Comparison of ENCODE assay signal across 19 mouse cellular contexts in the genomic region with DNA sequence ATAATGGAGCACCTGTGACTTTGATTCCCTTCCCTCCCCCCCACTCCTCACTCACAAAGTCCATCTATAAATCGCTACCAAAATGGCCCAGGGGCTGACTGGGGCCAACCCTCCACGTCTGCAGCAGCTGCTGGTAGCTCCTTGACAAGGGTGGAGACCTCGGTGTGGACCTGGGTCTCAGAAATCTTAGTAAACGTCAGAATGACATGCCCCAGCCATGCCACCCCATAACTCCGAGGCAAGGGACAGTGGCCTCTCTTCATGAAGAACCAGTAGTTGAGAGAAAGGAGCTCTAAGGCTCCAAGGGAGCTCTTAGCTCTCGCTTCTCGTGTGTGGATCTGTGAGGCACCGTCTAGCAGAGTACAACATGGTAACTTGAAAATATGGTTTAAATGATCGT.
A peak's percentile ranks its signal among the peaks of the same experiment; 100 is the strongest.
DNase-seq lines count a peak whose midpoint lies in the region; ATAC-seq lines count a peak whose summit lies in the region.
"Had no signal": no experiment of that assay in that cellular context is flagged by ENCODE, and none has a peak within 500 bp of the region (broad histone marks: within the 10 kb centered on the region; RNA-seq: fewer than 3 reads in every experiment).

No protein-coding gene starts in this region.

- no peak overlapping the region for H3K27ac ChIP-seq in forebrain, embryonic 11.5 days (ENCODE audit: low read depth, low read length)
- no peak overlapping the region for H3K27ac ChIP-seq in forebrain, embryonic 15.5 days (replicated peaks)
- H3K27ac ChIP-seq in neural tube, embryonic 13.5 days (replicated peaks): peak overlapping the region; percentile 15
- no peak overlapping the region for H3K27ac ChIP-seq in neural tube, embryonic 15.5 days (replicated peaks)
- peak overlapping the region; percentile 47 for H3K27ac ChIP-seq in limb, embryonic 12.5 days
- H3K27ac ChIP-seq: heart, adult 2 months; intestine, embryonic 15.5 days; midbrain, embryonic 15.5 days had no signal

- H3K4me3 ChIP-seq in forebrain, embryonic 11.5 days (ENCODE audit: low read depth, low read length): no peak overlapping the region
- no peak overlapping the region for H3K4me3 ChIP-seq in forebrain, embryonic 15.5 days
- H3K4me3 ChIP-seq in neural tube, embryonic 13.5 days: no peak overlapping the region
- no peak overlapping the region for H3K4me3 ChIP-seq in neural tube, embryonic 15.5 days (replicated peaks)
- H3K4me3 ChIP-seq in limb, embryonic 12.5 days (replicated peaks): no peak overlapping the region
- H3K4me3 ChIP-seq: heart, adult 2 months; hindbrain, embryonic 15.5 days; intestine, embryonic 15.5 days; midbrain, embryonic 15.5 days had no signal

- no peaks in the 10 kb centered on the region for H3K36me3 ChIP-seq in forebrain, embryonic 11.5 days (ENCODE audit: control insufficient read depth, insufficient read depth, low read length)
- H3K36me3 ChIP-seq in forebrain, embryonic 15.5 days: no peaks in the 10 kb centered on the region
- H3K36me3 ChIP-seq in neural tube, embryonic 13.5 days: no peaks in the 10 kb centered on the region
- no peaks in the 10 kb centered on the region for H3K36me3 ChIP-seq in neural tube, embryonic 15.5 days
- no peaks in the 10 kb centered on the region for H3K36me3 ChIP-seq in limb, embryonic 12.5 days
- H3K36me3 ChIP-seq: hindbrain, embryonic 15.5 days; intestine, embryonic 15.5 days; midbrain, embryonic 15.5 days had no signal

- H3K9ac ChIP-seq in forebrain, embryonic 11.5 days (ENCODE audit: low read length): no peak overlapping the region
- no peak overlapping the region for H3K9ac ChIP-seq in forebrain, embryonic 15.5 days (replicated peaks)
- no peak overlapping the region for H3K9ac ChIP-seq in neural tube, embryonic 13.5 days
- H3K9ac ChIP-seq in neural tube, embryonic 15.5 days (replicated peaks): no peak overlapping the region
- no peak overlapping the region for H3K9ac ChIP-seq in limb, embryonic 12.5 days (replicated peaks)
- H3K9ac ChIP-seq: hindbrain, embryonic 15.5 days; intestine, embryonic 15.5 days; midbrain, embryonic 15.5 days had no signal

- no peak for DNase-seq in forebrain, embryonic 11.5 days (ENCODE audit: low spot score)
- no peak for DNase-seq in cerebellum, adult 8-10 months
- no peak for DNase-seq in heart, adult 9 months (ENCODE audit: low spot score in 2 of 2)
- DNase-seq: cerebellum, adult 11 months; gastrocnemius, postnatal 36 days; heart, adult 2 months; kidney, postnatal 36 days; lung, postnatal 4 days; right cerebral cortex, postnatal 25 days; spleen, adult 18-20 months had no signal

- ATAC-seq in forebrain, embryonic 11.5 days (replicated peaks; ENCODE audit: low FRiP score): peak; percentile 32; the same call in 1 of the 2 replicates
- ATAC-seq in forebrain, embryonic 15.5 days (replicated peaks): no peak; the same call in 1 of the 2 replicates
- ATAC-seq in neural tube, embryonic 13.5 days (ENCODE audit: low read depth): no peak
- no peak for ATAC-seq in neural tube, embryonic 15.5 days (ENCODE audit: low FRiP score)
- ATAC-seq in limb, embryonic 12.5 days (ENCODE audit: insufficient number of reproducible peaks, insufficient read depth, low FRiP score, low TSS enrichment, low read depth): peak; percentile 23; the same call in 1 of the 2 replicates
- ATAC-seq: forebrain, embryonic 14.5 days; intestine, embryonic 15.5 days; midbrain, embryonic 15.5 days had no signal

- no peak overlapping the region for H3K4me2 ChIP-seq in forebrain, embryonic 11.5 days (ENCODE audit: low read depth, low read length, severe bottlenecking)
- no peak overlapping the region for H3K4me2 ChIP-seq in forebrain, embryonic 15.5 days (replicated peaks)
- H3K4me2 ChIP-seq in neural tube, embryonic 13.5 days: no peak overlapping the region
- no peak overlapping the region for H3K4me2 ChIP-seq in neural tube, embryonic 15.5 days
- peak overlapping the region; percentile 27 for H3K4me2 ChIP-seq in limb, embryonic 12.5 days
- H3K4me2 ChIP-seq: intestine, embryonic 15.5 days had no signal

- peaks cover 15% of the 10 kb centered on the region for H3K4me1 ChIP-seq in forebrain, embryonic 11.5 days (replicated peaks; ENCODE audit: control insufficient read depth, insufficient read depth, low read length)
- peaks cover 25% of the 10 kb centered on the region for H3K4me1 ChIP-seq in forebrain, embryonic 15.5 days
- peaks cover 43% of the 10 kb centered on the region for H3K4me1 ChIP-seq in neural tube, embryonic 13.5 days (replicated peaks)
- peaks cover 31% of the 10 kb centered on the region for H3K4me1 ChIP-seq in neural tube, embryonic 15.5 days
- peaks cover 33% of the 10 kb centered on the region for H3K4me1 ChIP-seq in limb, embryonic 12.5 days (replicated peaks)

- no peaks in the 10 kb centered on the region for H3K27me3 ChIP-seq in forebrain, embryonic 11.5 days (ENCODE audit: control insufficient read depth, insufficient read depth, low read length)
- no peaks in the 10 kb centered on the region for H3K27me3 ChIP-seq in forebrain, embryonic 15.5 days
- no peaks in the 10 kb centered on the region for H3K27me3 ChIP-seq in neural tube, embryonic 13.5 days
- H3K27me3 ChIP-seq in neural tube, embryonic 15.5 days (replicated peaks): no peaks in the 10 kb centered on the region
- peaks cover 19% of the 10 kb centered on the region; the same call in 1 of the 2 replicates for H3K27me3 ChIP-seq in limb, embryonic 12.5 days
- H3K27me3 ChIP-seq: hindbrain, embryonic 15.5 days; intestine, embryonic 15.5 days; midbrain, embryonic 15.5 days; Patski had no signal

- 43% methylated on average over 9 of the region's 9 CpGs for WGBS in forebrain, embryonic 11.5 days
- 27% methylated on average over 9 of the region's 9 CpGs for WGBS in forebrain, embryonic 15.5 days
- WGBS in neural tube, embryonic 13.5 days: 45% methylated on average over 9 of the region's 9 CpGs
- 40% methylated on average over 9 of the region's 9 CpGs for whole genome bisulfite sequencing in neural tube, embryonic 15.5 days
- 10% methylated on average over 9 of the region's 9 CpGs for WGBS in limb, embryonic 12.5 days

- no peaks in the 10 kb centered on the region for H3K9me3 ChIP-seq in forebrain, embryonic 11.5 days (ENCODE audit: control insufficient read depth, low read length)
- no peaks in the 10 kb centered on the region for H3K9me3 ChIP-seq in forebrain, embryonic 15.5 days
- no peaks in the 10 kb centered on the region for H3K9me3 ChIP-seq in neural tube, embryonic 13.5 days
- H3K9me3 ChIP-seq in neural tube, embryonic 15.5 days (replicated peaks): no peaks in the 10 kb centered on the region
- no peaks in the 10 kb centered on the region for H3K9me3 ChIP-seq in limb, embryonic 12.5 days
- H3K9me3 ChIP-seq: hindbrain, embryonic 15.5 days; intestine, embryonic 15.5 days; midbrain, embryonic 15.5 days had no signal

Comparison
In these comparisons a context has a peak if more than half of its experiments do, and no peak if none do; other contexts are left out.
1. ATAC-seq: peak in forebrain, embryonic 11.5 days (single experiment) and limb, embryonic 12.5 days (single experiment); none in forebrain, embryonic 15.5 days (single experiment), neural tube, embryonic 13.5 days (single experiment) and neural tube, embryonic 15.5 days (single experiment).
2. H3K27ac ChIP-seq: peak in neural tube, embryonic 13.5 days (single experiment) and limb, embryonic 12.5 days (single experiment); none in forebrain, embryonic 11.5 days (single experiment), forebrain, embryonic 15.5 days (single experiment) and neural tube, embryonic 15.5 days (single experiment).